Mouse (Mus musculus): ENCODE results near the gene Zcwpw1.

Zcwpw1 gene

DNA sequence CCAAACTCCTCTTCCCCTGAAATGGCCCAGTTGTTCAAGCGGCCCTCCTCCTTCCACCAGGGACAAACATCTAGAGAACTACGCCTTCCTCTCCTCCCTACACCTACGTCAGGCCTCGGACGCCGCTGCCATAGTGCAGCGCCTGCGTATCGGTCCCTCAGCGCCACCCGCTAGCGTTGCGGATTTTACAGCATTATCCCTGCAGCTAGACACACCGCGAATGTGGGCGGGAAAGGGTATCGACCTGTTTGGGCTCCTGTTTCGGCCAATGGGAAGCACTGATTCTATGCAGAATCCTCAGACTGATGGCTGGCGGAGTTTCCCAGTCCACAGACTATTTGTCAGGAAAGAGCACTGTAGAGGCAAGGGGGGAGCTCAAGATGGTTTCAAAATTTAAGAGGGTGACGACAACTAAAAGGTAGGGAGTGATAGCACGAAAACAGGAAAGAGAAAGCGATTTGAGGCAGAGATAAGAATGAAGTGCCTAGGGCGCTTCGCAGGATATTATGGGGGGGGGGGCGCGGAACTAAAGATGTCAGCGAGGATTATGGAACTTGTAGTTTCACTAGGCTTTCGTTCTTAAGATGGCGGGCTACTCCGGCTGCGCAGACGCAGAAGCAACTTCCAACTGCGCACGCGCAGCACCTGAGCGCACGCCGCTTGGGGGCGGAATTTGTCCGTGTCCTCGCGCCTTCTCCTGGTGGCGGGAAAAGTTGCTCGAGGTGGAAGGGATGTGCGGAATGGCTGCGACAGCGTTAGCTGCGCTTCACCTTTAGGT is at the start of gene Zcwpw1, which contains the start of gene Mepce:
TSS of gene Zcwpw1 (plus strand) at position 648 of the 778 bp plus-strand sequence.
TSS of gene Mepce (minus strand) at position 505 of the 778 bp plus-strand sequence.
- in situ Hi-C loops (cut with MboI, MseI), result no loop called here

DNA sequence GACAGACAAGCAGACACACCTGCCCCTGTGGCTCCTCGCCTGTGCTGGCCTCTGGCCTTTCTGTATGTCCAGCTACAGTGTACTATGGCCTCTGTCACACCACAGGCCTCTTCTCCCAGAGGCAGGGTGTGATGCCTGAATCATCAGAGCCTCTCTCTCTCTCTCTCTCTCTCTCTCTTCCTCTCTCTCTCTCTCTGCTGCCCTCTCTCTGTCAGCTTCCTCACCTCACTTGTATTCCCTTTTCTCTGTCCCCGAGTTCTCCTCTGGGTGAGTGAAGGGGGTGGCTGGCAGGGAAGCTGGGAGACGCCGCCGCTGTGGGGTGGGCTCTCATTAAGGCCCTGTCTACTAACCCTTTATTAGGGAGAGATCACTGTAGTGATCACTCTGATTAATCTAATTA is 49.1 kb upstream of the Zcwpw1 start:
- in situ Hi-C loops (cut with MboI, MseI), result no loop called here

DNA sequence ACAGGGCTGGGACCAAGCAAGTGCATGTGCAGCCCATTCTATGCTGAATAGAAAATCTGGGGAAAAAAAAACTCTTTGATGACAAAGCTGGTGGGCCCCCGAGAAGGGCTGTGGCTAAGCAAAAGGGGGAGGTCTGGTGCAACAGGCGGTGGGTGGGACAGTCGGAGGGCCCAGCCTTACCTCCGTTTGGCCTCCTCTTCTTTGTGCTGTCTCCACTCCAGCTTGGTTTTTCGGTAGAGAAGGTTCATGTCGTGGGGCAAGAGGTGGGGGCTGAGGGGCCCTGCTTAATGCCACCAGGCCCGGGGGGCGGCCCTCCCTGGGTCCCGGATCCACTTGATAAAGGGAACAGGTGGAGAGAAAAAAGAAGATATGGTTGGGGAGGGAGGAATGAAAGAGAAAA is 48.1 kb upstream of the Zcwpw1 start:
- in situ Hi-C loops (cut with MboI, MseI), result no loop called here

DNA sequence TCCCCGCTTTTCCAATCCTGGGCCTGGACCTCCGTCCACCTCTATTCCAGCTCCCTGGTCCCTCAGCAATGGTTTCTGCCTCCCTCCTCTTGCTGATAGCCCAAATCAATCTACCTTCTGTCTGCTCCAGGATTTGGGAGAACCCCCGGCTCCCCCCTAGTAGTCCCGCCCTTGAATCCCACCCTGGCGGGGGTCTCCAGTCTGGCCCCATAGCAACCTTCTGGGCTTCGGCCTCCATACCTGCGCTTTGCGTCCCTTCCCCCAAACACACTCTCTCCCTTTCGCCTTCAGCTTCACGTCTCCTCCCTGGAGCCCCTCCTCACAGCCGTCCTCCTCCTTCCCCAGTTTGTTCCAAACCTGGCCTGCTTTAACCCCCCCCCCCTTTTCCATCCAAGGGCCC is 47.1 kb upstream of the Zcwpw1 start:
- in situ Hi-C loops (cut with MboI, MseI), result loop anchor here (10.0 kb wide), 1 partner anchor 676 kb away; no protein-coding TSS in a partner anchor

DNA sequence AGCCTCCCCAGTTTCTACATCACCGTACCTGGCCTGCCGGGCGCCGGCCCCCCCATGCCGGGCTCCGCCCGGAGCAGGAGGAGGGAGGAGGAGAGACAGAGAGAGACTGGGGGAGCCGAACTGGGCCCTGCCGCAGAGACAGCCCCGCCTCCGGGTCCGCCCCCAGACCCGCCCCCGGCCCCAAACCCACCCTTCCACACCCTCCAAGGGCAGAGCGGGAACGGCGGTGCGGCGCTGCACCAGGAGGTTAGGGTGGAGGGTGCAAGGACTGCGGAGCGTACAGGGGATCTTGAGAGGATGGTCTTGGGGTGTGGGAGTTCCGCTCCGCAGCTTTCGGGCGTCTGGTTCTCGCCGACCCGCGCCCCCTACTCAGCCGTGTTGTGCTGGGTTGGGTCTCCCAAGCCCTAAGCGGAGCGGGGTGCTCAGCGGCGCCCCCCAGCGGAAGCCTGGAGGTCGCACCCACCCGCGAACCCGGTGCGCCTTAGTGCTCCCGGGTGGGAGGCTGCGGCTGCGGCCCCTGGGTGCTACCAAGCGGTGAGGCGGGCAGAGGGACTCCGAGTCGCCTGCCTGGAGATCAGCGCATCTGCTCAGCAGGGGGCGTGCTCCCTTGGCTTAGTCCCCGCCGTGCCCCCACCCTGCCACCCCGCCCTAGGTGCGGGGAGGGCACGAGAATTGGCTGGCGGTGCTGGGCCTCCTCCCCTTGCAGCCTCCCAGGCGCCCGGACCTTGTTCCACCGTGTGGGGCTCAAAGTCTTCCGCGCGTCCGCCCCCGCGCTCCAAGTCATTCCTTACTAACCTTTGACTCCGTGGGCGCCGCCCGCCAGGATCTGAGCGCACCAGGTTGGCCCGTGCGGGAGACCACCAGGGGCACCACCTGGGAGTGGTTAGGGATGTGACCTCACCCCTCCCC is 46.3 kb upstream of the Zcwpw1 start, which contains the start of gene Nyap1:
TSS of gene Nyap1 (minus strand) at position 585 of the 909 bp plus-strand sequence.
- in situ Hi-C loops (cut with MboI, MseI), result loop anchor here (10.0 kb wide), 1 partner anchor 676 kb away; no protein-coding TSS in a partner anchor

DNA sequence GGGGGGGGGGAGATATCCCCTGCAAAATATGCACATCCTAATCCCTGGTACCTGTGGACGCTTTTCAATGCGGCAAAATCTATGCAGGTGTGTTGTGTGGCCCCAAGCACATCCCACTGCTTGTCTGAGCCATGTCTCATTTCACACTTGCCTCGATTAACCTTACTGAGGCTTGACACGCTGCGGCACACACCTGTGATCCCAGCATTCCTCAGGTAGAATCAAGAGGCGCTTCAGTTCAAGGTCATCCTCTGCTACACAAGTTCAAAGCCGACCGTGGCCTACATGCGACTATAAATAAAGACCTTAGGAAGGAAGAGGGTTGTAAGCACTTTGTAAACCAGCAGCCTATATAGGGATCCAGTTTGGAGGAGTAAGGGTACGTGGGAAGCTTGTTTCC is 45.5 kb upstream of the Zcwpw1 start:
- in situ Hi-C loops (cut with MboI, MseI), result loop anchor here (10.0 kb wide), 1 partner anchor 677 kb away; no protein-coding TSS in a partner anchor

DNA sequence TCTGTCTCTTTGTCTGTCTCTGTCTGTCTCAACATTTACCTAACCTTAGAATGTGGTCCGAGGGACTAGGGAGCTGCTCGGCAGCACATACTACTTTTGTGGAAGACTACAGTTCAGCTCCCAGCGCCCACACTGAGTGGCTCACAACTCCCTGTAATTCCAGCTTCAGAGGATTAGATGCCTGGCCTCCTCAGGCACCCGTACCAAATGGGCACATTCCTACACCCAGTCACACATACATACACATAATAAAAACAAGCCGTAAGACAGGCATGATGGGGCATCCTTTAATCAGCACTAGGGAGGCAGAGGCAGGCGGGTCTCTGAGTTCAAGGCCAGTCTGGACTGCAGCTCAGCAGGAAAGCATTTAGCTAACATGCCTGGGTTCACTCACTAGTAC is 44.8 kb upstream of the Zcwpw1 start:
- in situ Hi-C loops (cut with MboI, MseI), result loop anchor here (10.0 kb wide), 1 partner anchor 678 kb away; no protein-coding TSS in a partner anchor

DNA sequence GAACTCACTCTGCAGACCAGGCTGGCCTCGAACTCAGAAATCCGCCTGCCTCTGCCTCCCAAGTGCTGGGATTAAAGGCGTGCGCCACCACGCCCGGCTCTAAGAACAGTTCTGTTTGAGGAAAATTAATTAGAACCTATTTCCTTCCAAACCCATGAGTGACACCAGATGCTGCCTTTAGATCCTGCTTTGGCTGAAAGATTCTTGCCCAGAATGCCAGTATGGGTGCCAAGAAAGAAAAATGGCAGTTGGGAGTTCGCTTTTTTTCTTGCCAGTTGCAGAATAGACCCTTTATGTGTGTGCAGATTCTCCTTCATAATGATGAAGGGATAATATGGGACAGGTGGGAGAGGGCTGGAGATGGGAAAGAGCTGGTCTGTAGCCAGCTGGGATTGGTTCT is 43.4 kb upstream of the Zcwpw1 start:
- in situ Hi-C loops (cut with MboI, MseI), result loop anchor here (10.0 kb wide), 1 partner anchor 679 kb away; no protein-coding TSS in a partner anchor

DNA sequence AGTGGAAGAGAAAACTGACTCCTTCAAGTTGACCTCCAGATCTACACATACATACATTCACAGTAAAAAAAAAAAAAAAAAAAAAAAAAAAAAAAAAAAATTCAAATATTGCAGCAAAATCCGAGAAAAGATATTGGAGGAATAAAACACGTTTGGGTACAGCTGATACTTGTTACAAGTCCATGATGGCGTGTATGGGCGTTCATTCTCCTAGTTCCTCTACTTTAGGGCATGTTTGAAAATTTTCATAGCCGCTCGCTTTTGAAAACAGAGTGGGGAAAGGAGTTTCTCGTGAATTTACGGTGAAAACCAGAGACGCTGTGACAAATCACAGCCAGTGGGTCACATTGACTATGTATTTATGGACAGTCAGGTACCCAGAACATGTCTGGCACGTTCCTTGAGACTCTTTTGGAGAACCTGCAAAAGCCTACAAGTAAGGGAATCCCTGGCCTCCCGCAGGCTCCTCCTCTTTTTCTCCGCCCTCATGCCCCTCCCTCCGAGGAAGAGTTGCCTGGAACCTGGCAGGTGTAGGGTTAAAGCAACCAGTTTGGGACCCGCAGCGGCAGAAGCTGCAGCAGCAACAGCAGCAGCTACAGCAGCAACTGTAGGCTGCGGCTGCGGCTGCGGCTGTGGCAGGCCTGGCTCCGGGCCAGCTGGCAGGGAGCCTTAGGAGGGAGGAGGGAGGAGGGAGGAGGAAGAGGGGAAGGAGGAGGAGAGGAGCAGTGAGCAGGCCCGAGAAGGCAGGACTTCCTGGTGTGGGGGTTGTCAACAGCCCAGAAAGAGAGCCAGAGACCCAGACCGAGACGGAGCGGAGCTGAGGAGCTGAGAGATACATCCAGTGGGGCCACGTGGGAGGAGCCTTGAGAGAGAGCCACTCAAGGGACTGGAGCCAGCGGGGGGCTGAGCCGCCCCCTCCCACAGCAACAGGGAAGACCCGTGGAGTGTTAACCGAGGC is 42.1 kb upstream of the Zcwpw1 start, which contains the start of gene Tsc22d4:
TSS of gene Tsc22d4 (plus strand) at position 517 of the 958 bp plus-strand sequence.
- in situ Hi-C loops (cut with MboI, MseI), result loop anchor here (10.0 kb wide), 1 partner anchor 681 kb away; no protein-coding TSS in a partner anchor

DNA sequence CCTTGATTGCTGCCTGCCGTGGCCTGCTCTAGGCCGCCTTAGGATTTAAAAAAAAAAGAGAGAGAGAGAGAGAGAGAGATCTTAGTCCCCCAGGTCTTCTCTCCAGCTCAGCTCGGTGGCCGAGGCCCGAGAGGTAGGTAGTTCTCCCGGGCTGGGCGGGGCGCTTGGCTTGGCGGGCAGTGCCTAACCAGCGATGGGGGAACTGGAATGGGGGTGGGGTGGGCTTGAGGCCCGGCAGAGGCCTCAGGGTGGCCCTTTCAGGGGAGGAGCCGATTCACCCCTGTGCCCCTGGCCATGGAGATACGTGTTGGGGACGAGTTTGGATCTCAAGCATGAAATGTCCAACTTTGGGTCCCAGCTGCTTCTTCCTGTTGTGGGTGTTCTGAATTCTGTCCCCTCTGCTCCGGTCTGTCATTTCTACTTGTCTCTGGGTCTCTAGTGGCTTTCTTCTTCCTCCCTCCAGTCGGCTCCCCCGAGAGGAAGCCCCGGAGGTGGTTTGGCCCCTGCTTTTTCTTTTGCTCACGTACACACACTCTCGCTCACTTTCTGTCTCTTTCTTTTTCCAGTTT is 41.2 kb upstream of the Zcwpw1 start:
- in situ Hi-C loops (cut with MboI, MseI), result loop anchor here (10.0 kb wide), 1 partner anchor 682 kb away; no protein-coding TSS in a partner anchor

DNA sequence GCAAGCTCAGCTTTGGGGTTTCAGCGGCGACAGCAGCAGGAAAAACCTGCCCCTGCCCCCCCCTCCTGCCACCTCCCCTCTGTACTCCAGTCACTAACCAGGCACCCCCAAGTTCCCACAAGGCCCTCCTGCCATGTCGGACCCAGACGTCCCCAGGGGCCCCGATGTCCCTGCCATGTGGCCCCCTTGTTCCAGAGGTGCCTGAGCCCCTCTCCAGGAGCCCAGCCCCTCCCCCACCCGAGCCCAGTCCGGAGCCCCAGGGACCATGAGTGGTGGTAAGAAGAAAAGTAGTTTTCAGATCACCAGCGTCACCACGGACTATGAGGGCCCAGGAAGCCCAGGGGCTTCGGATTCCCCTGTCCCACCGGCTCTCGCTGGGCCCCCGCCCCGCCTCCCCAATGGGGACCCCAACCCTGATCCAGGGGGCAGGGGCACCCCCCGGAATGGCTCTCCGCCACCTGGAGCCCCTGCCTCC is 40.7 kb upstream of the Zcwpw1 start:
- in situ Hi-C loops (cut with MboI, MseI), result loop anchor here (10.0 kb wide), 1 partner anchor 682 kb away; no protein-coding TSS in a partner anchor

DNA sequence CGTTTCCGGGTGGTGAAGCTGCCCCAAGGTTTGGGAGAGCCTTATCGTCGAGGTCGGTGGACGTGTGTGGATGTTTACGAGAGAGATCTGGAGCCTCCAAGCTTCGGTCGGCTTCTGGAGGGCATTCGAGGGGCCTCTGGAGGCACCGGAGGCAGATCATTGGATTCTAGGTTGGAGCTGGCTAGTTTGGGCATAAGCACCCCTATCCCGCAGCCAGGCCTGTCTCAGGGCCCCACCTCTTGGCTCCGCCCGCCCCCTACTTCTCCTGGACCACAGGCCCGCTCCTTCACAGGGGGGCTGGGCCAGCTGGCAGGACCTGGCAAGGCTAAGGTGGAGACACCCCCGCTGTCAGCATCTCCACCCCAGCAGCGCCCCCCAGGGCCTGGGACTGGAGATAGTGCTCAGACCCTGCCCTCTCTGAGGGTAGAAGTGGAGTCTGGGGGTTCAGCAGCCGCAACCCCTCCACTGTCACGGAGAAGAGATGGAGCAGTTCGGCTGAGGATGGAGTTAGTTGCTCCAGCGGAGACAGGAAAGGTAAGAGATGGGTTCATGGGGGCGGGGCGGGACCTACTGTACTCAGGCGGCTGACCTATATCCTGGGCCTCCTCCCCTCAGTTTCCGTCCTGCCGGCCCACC is 40.2 kb upstream of the Zcwpw1 start:
- in situ Hi-C loops (cut with MboI, MseI), result loop anchor here (10.0 kb wide), 1 partner anchor 683 kb away; no protein-coding TSS in a partner anchor

DNA sequence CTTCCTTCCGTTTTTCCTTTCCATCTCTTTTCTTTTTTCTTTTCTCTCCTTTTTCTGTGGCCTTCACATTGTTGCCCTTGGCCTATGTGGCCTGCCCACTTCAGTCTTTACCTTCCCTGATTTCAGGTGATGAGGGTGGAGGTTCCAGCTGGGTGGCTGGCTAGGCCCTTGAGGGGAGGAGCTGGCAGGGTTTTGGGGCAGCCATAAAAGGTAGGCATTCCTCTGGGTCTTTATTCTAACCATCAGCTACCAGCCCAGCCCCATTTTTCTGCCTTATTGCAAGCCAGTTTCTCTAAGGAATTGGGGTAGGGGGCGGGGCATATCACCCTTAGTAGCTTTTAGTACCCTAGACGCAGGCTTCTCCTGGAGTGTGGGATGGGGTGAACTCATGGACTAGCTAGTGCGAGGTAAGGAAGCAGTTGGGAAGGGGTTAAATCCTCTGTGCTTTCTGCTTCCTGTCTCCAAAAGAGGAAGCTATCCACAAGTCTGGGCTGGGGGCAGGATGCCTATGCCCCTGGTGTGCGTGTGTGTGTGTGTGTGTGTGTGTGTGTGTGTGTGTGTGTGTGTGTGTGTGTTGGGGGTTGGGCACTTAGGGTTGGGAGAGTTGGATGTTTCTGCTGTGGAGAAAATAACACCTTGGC is 39.3 kb upstream of the Zcwpw1 start:
- in situ Hi-C loops (cut with MboI, MseI), result loop anchor here (10.0 kb wide), 1 partner anchor 683 kb away; no protein-coding TSS in a partner anchor

DNA sequence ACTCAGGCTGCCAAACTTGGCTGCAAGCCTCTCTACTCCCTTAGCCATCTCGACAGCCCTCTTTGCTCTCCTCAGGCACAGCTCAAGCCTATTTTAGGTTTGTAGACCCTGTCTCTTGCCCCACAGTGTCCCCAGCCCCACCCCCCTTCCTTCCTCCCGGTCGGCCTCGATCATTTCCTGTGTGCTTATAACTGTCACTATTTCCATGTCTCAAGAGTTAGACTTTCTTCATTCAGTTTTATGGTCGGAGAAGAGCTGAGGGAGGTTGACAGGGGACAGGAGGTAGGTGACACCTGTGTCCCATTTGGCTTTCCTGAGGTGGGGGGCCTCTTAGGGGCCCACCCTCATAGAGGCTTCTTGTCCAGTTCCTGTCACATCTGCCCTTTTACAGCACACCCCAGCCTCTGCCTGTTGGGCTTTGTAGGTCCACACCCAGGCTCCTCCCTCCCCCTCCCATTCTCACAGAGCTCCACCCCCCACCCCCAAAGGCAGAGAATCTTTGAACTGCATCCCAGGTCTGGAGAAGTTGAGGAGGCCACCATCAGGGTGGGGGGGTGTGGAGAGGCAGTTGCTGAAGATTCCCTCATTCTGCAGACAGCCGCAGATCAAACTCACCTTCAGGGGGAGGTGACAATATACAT is 38.3 kb upstream of the Zcwpw1 start:
- in situ Hi-C loops (cut with MboI, MseI), result loop anchor here (10.0 kb wide), 1 partner anchor 685 kb away; no protein-coding TSS in a partner anchor

DNA sequence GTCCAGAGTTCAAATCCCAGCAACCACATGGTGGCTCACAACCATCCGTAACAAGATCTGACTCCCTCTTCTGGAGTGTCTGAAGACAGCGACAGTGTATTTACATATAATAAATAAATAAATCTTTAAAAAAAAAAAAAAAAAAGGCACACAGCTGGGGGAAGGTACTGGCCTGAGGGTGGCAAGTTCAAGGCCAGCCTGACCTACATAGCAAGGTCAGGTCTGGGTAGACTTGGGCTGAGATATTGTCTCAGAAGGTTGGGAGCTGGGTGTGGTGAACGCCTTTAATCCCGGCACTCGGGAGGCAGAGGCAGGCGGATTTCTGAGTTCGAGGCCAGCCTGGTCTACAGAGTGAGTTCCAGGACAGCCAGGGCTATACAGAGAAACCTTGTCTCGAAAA is 37.4 kb upstream of the Zcwpw1 start:
- in situ Hi-C loops (cut with MboI, MseI), result loop anchor here (5.0 kb wide), 1 partner anchor 68 kb away; the partner anchor contains the start of gene Agfg2

DNA sequence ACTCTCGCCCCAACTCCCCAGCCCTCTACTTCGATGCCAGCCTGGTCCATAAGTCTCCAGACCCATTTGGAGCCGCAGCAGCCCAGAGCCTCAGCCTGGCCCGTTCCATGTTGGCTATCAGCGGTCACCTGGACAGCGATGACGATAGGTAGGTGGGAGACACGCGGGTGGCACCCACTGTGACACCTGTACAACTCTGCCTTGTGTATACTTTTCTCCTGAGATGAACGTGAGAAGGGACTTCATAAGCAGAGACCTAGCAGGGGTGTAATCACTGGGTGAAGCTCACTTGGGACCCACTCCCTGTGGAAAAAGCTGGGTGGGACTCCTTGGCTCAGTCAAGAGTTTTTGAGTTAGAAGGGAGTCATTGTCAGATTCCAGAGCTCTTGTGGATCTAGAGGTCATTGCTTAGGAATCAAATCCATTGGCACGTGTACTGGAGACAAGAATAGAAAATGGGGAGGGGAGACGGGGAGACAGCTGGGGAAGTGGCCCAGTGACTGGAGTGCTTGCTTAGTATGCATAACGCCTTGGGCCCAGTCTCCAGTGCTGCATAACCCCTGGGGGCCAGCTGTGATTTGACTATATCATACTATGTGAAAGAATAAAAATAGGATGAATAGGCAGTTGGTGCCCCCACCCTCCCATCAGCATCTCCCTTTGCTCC is 36.2 kb upstream of the Zcwpw1 start:
- in situ Hi-C loops (cut with MboI, MseI), result loop anchor here (5.0 kb wide), 1 partner anchor 69 kb away; the partner anchor contains the start of gene Agfg2

DNA sequence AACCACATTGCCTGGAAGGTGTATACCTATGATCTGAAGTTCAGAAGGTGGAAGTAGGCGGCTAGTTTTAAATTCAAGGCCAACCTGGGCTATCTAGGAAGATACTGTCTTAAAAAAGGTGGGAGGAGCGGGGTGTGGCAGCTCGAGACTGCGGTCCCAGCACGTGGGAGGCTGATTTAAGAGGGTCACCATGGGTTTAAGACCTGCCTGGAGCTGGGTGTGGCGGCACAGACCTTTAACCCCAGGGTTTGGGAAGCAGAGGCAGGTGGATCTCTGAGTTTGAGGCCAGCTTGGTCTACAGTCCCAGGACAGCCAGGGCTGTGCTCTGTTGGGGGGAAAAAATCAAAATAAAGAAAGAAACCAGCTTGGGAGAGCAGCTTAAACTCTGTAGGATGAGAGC is 35.6 kb upstream of the Zcwpw1 start:
- in situ Hi-C loops (cut with MboI, MseI), result loop anchor here (5.0 kb wide), 1 partner anchor 70 kb away; the partner anchor contains the start of gene Agfg2
